Mouse (Mus musculus): Measurements from ENCODE around the gene Gm16253.

DNA sequence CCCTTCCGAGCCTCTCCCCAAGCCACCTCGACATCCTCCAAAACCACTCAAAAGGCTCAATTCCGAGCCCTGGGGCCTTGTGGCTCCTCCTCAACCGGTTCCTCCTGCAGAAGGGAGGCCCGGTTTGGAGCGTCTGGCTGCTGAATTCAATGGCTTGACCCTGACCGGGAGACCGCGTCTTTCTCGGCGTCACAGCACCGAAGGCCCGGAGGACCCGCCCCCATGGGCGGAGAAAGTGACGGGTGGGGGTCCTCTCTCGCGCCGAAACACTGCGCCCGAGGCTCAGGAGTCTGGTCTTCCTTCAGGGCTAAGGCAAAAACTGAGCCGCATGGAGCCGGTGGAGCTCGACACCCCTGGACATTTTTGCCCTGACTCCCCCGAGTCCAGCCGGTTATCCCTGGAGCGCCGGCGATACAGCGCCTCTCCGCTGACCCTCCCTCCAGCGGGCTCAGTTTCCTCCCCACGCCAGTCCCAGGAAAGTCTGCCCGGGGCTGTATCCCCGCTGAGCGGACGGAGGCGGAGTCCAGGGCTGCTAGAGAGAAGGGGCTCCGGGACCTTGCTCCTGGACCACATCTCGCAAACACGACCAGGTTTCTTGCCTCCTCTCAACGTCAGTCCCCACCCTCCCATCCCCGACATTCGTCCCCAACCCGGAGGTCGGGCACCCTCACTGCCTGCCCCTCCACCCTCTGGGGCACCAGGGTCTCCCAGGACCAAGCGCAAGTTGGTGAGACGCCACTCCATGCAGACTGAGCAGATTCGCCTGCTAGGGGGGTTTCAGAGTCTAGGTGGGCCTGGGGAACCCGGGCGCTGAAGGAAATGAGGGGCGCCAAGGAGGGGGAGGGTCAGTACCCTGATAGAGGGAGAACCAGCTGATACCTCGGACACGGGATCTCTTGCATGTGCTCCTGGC, 21.6 kb downstream of the Gm16253 start:
- no peak for TF ChIP-seq CTCF (IDR thresholded peaks at IDR 0.05; ENCODE audit: insufficient read depth, low read depth, low read length)
- TF ChIP-seq POLR2A (IDR thresholded peaks at IDR 0.05; ENCODE audit: insufficient read depth, low read depth, low read length) = peak; percentile 35; the same call in 1 of the 2 replicates
